Mouse (Mus musculus) stomach, embryonic 16.5 days (tissue): ENCODE data around the gene Hps3. TPM values are rescaled to one million over a fixed set of nuclear protein-coding genes. Genes with fewer than 3 reads are reported as not detected.
"Not testable (repeated sequence)": the region's sequence is repeated elsewhere in the genome, so short reads cannot be mapped to it uniquely, and the experiment has no call there.

Experiments used
- ATAC-seq: fragments of 200-750 bp; cut with Nextera tagmentation; 2 replicates; pipeline ENCODE4 v1.8.0; 2017; ENCODE audit warnings: moderate number of reproducible peaks, moderate TSS enrichment; ENCODE audit not compliant: insufficient read depth, low FRiP score
- H3K27ac ChIP-seq: fragments of 300-500 bp; sonication (generic); 2 replicates; pipeline ENCODE4 v1.5.1; 2014; ENCODE audit warnings: low read length
- H3K27me3 ChIP-seq: fragments of 300-500 bp; sonication (generic); 2 replicates; pipeline ENCODE4 v1.6.1; 2014; ENCODE audit warnings: low read length, control low read depth, mixed read lengths; ENCODE audit not compliant: control insufficient read depth, insufficient read depth
- H3K36me3 ChIP-seq: fragments of 300-500 bp; sonication (generic); 2 replicates; pipeline ENCODE4 v1.6.1; 2014; ENCODE audit warnings: low read length; ENCODE audit not compliant: control insufficient read depth, insufficient read depth
- H3K4me1 ChIP-seq: fragments of 300-500 bp; sonication (generic); 2 replicates; pipeline ENCODE4 v1.6.1; 2014; ENCODE audit warnings: low read length, control low read depth, mixed read lengths; ENCODE audit not compliant: control insufficient read depth, insufficient read depth
- H3K4me2 ChIP-seq: fragments of 300-500 bp; sonication (generic); 2 replicates; pipeline ENCODE4 v1.6.1; 2014; ENCODE audit warnings: low read depth, low read length, mixed read lengths
- H3K4me3 ChIP-seq: fragments of 300-500 bp; sonication (generic); replicated peaks from 2 replicates; pipeline ENCODE4 v1.5.1; 2014; ENCODE audit warnings: mild to moderate bottlenecking, low read length
- H3K9ac ChIP-seq: fragments of 300-500 bp; sonication (generic); 2 replicates; pipeline ENCODE4 v1.6.1; 2014; ENCODE audit warnings: low read length
- H3K9me3 ChIP-seq: fragments of 300-500 bp; sonication (generic); replicated peaks from 2 replicates; pipeline ENCODE4 v1.6.1; 2016; ENCODE audit warnings: low read length, control low read depth; ENCODE audit not compliant: control insufficient read depth
- WGBS: fragments of 180-500 bp; shearing (Covaris S2); extraction: QIAGEN DNeasy Blood & Tissue Kit; methylation state at CpG from one replicate; pipeline ENCODE4 v1.1.7; 2014; 5-methylcytosine and 5-hydroxymethylcytosine counted together
- polyA plus RNA-seq: library from polyadenylated mRNA; unstranded; fragments of >200 nt; fragmentation: Nextera tagmentation; extraction: Ambion mirVana; gene quantifications from 2 replicates; pipeline ENCODE4 v1.2.1, GENCODE M21; 2015

Gene Hps3
- polyA plus RNA-seq = 8.8 and 10.6 TPM in 2 replicates

DNA sequence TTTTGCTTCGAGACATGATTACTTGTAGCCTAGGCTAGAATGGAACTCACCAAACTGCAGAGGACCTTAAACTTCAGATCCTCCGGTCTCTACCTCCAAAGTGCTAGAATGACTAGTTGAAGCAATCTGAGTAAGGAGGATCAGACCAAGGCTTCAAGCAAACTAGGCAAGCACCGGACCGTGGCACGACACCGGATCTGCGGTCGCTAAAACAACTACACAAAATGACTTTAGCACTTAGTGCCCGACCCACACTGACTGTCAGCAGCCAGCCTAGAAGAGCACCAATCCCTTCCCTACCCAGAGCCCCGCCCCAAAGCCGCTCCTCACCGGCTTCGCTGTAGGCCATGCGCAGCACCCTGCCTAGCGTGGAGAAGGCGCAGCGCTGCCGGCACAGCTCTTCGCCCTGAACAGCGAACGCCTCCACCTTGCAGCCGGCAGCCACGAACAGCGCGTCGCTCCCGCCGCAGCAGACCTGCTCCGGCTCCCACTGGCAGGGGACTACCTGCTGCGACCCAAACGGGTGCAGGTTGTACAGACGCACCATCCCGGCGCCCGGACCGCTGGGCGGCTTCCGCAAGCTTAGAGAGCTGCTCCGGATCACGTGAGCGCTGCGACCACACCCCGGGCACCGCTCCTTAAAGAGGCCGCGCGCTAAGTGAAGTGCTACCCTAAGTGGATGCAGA is at the start of gene Hps3:
TSS of gene Hps3 (minus strand) at position 597 of the 686 bp plus-strand sequence.
- H3K4me2 ChIP-seq = peak within 1 kb of the TSS; percentile 80
- under 1% methylated on average over 47 of the region's 47 CpGs for WGBS
- H3K27me3 ChIP-seq = no peaks in the 10 kb centered on the region
- no peak within 1 kb of the TSS; the same call in 1 of the 2 replicates for H3K27ac ChIP-seq
- ATAC-seq = peak; percentile 99
- H3K4me3 ChIP-seq = peak within 1 kb of the TSS; percentile 64
- no peaks in the 10 kb centered on the region for H3K36me3 ChIP-seq
- H3K4me1 ChIP-seq = no peaks in the 10 kb centered on the region
- no peaks in the 10 kb centered on the region for H3K9me3 ChIP-seq
- H3K9ac ChIP-seq = peak within 1 kb of the TSS; percentile 68

DNA sequence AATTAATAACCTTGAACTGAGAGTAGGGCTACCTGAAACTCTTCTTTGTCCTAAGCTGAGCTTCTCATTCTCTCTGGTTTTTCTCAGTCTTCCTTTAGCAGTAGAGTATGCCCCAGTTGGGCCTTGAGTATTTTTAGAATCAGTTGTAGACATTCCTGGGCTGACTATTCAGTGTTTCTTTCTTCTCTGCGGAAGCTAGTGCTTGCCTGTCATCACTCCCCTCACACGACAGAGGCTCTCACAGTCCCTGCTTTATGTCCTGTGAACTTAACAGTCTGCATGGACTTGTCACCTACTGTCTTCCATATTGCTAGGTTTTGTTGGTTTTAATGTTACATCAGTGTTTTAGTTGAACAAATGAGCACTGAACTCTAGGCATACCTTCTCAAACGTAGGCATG is 47.0 kb upstream of the Hps3 start:
- Histone ChIP-seq H3K9me3 (no peaks in the 10 kb centered on the region), H3K4me3 (no peak overlapping the region), H3K4me2 (no peak overlapping the region), H3K36me3 (no peaks in the 10 kb centered on the region), H3K9ac (no peak overlapping the region), H3K27ac (no peak overlapping the region), H3K27me3 (no peaks in the 10 kb centered on the region), H3K4me1 (no peaks in the 10 kb centered on the region)
- WGBS = 75% methylated on average over 3 of the region's 3 CpGs
- ATAC-seq = no peak

DNA sequence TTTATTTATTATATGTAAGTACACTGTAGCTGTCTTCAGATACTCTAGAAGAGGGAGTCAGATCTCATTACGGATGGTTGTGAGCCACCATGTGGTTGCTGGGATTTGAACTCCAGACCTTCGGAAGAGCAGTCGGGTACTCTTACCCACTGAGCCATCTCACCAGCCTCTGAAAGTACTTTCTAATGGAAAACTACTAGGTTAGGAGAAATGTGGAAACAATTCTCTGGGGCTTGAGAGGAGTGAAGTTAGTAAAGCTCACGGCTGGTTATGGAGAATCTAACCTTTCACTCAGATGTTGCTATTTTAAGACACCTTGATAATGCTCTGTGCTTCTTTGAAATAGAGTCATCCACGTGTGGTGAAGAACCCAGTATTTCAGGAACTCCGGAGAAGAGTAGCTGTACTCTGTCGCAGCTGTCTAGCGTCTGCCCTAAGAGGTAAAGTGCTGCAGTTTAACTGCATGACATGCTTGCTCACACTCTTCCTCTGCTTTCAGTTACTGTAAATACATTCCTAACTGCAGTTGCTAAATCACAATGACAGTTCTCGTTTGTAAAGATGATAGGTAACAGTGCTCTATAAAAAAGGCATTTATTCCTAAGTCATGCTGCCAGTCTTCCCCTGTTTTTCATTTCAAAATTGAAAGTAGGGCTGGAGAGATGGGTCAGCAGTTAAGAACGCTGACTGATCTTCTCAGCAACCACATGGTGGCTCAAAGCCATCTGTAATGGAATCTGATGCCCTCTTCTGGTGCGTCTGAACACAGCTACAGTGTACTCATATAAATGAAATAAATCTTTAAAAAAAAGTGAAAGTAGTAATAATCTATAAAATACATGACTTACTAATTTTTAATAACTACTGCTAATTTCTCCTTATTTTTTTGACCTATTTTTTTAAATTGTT is 41.3 kb upstream of the Hps3 start:
- 79% methylated on average over 11 of the region's 11 CpGs for whole genome bisulfite sequencing
- no peaks in the 10 kb centered on the region for H3K9me3 ChIP-seq
- H3K4me2 ChIP-seq = no peak overlapping the region
- no peak overlapping the region for H3K9ac ChIP-seq
- H3K27ac ChIP-seq = no peak overlapping the region
- H3K27me3 ChIP-seq = no peaks in the 10 kb centered on the region
- no peak for ATAC-seq
- no peak overlapping the region for H3K4me3 ChIP-seq
- H3K36me3 ChIP-seq = no peaks in the 10 kb centered on the region
- H3K4me1 ChIP-seq = no peaks in the 10 kb centered on the region

DNA sequence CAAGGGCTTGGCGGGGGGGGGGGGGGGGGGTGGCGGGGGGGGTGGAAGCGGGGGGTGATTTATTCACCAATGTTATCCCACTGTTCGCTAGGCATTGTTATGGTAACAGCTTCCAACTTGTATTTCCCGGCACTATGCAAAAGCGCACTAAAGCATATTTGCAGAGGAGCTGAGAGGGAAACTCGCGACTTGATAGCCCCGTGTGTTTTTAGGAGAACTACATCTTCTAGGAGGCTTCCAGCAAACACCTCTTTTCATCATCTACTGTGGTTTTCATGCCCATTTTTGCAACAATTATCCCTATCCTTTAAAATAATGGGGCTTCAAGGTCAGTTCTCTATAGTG is 23.1 kb upstream of the Hps3 start:
- H3K9me3 ChIP-seq = no peaks in the 10 kb centered on the region
- ATAC-seq = no peak
- under 1% methylated on average over 7 of the region's 9 CpGs for whole genome bisulfite sequencing
- no peaks in the 10 kb centered on the region for H3K27me3 ChIP-seq
- no peak overlapping the region for H3K27ac ChIP-seq
- H3K4me2 ChIP-seq = peak overlapping the region; percentile 59
- peak overlapping the region; percentile 80 for H3K9ac ChIP-seq
- peaks cover 5% of the 10 kb centered on the region for H3K36me3 ChIP-seq
- peak overlapping the region; percentile 84 for H3K4me3 ChIP-seq
- peaks cover 3% of the 10 kb centered on the region; the same call in 1 of the 2 replicates for H3K4me1 ChIP-seq

GRCm38 (mm10) chr3:20057306-20058196 is 22.4 kb upstream of the Hps3 start, which contains the start of gene Hltf:
TSS of gene Hltf (plus strand) at chr3:20057811.
- WGBS = under 1% methylated on average over 51 of the region's 54 CpGs
- no peaks in the 10 kb centered on the region for H3K27me3 ChIP-seq
- peaks cover 3% of the 10 kb centered on the region; the same call in 1 of the 2 replicates for H3K4me1 ChIP-seq
- peak within 1 kb of the TSS; percentile 59 for H3K4me2 ChIP-seq
- H3K9me3 ChIP-seq = no peaks in the 10 kb centered on the region
- H3K4me3 ChIP-seq = peak within 1 kb of the TSS; percentile 84
- H3K9ac ChIP-seq = peak within 1 kb of the TSS; percentile 84
- peak; percentile 100 for ATAC-seq
- peaks cover 5% of the 10 kb centered on the region for H3K36me3 ChIP-seq
- H3K27ac ChIP-seq = peak within 1 kb of the TSS; percentile 57; the same call in 1 of the 2 replicates

- 51% methylated on average over 3 of the region's 3 CpGs for WGBS
- not testable (repeated sequence) for H3K4me2 ChIP-seq, H3K4me1 ChIP-seq, H3K9me3 ChIP-seq, H3K36me3 ChIP-seq, H3K4me3 ChIP-seq, ATAC-seq, H3K27ac ChIP-seq, H3K9ac ChIP-seq, H3K27me3 ChIP-seq
These were observed 9.6 kb upstream of the Hps3 start for GRCm38 (mm10) chr3:20044736-20045135.

GRCm38 (mm10) chr3:20041461-20041860 is 6.3 kb upstream of the Hps3 start:
- not testable (repeated sequence) for H3K27ac ChIP-seq, H3K9me3 ChIP-seq, ATAC-seq, H3K4me1 ChIP-seq, H3K4me2 ChIP-seq, H3K36me3 ChIP-seq, H3K9ac ChIP-seq, H3K4me3 ChIP-seq, H3K27me3 ChIP-seq
- WGBS = 89% methylated on average over 7 of the region's 7 CpGs

- Histone ChIP-seq H3K27ac (no peak overlapping the region), H3K9me3 (no peaks in the 10 kb centered on the region)
- 79% methylated on average over 4 of the region's 4 CpGs for WGBS
These were observed 954 bp upstream of the Hps3 start for GRCm38 (mm10) chr3:20036069-20036468.

More at GRCm38 (mm10) chr3:20036069-20036468, 954 bp upstream of the Hps3 start:
- H3K27me3 ChIP-seq = no peaks in the 10 kb centered on the region
- no peak overlapping the region for H3K4me2 ChIP-seq
- ATAC-seq = no peak
- H3K4me3 ChIP-seq = no peak overlapping the region
- H3K36me3 ChIP-seq = no peaks in the 10 kb centered on the region
- H3K9ac ChIP-seq = no peak overlapping the region
- H3K4me1 ChIP-seq = no peaks in the 10 kb centered on the region
